Mouse (Mus musculus): ENCODE results near the gene Gm3448. TPM values are rescaled to one million over a fixed set of nuclear protein-coding genes. Genes with fewer than 3 reads are reported as not detected.
"Not testable (repeated sequence)": the region's sequence is repeated elsewhere in the genome, so short reads cannot be mapped to it uniquely, and the experiment has no call there.

The Gm3448 gene
- polyA plus RNA-seq, 1 experiment from 2014 or later = 5.6 TPM

- H3K4me3 ChIP-seq; H3K4me1 ChIP-seq; H3K27ac ChIP-seq; H3K27me3 ChIP-seq; H3K36me3 ChIP-seq (ENCODE audit: poor library complexity, severe bottlenecking); H3K4me2 ChIP-seq; H3K9me3 ChIP-seq (replicated peaks); H3K9ac ChIP-seq: not testable (repeated sequence)
- WGBS = no CpG with 5 or more reads among the region's 48 CpGs
- peak; percentile 93 for ATAC-seq
Observed at GRCm38 (mm10) chr17:15024502-15025193, 16.7 kb downstream of the Gm3448 start.

GRCm38 (mm10) chr17:15023878-15024492 lies 17.4 kb downstream of the Gm3448 start:
- ATAC-seq = peak; percentile 76
- WGBS = no CpG with 5 or more reads among the region's 97 CpGs
- H3K27ac ChIP-seq; H3K4me3 ChIP-seq; H3K4me2 ChIP-seq; H3K9me3 ChIP-seq (replicated peaks); H3K27me3 ChIP-seq; H3K36me3 ChIP-seq (ENCODE audit: poor library complexity, severe bottlenecking); H3K4me1 ChIP-seq; H3K9ac ChIP-seq: not testable (repeated sequence)

- H3K9me3 ChIP-seq (replicated peaks); ATAC-seq; H3K27me3 ChIP-seq; H3K4me1 ChIP-seq; H3K4me2 ChIP-seq; H3K9ac ChIP-seq; H3K27ac ChIP-seq; H3K4me3 ChIP-seq; H3K36me3 ChIP-seq (ENCODE audit: poor library complexity, severe bottlenecking): not testable (repeated sequence)
- 84% methylated on average over 3 of the region's 3 CpGs for WGBS
Observed at GRCm38 (mm10) chr17:15021503-15022220, 19.7 kb downstream of the Gm3448 start.

GRCm38 (mm10) chr17:15009706-15010413 lies 31.5 kb downstream of the Gm3448 start, which contains the start of gene Gm3435:
Gene Gm3435 (plus strand): TSS chr17:15010176.
- peak; percentile 99 for ATAC-seq
- not testable (repeated sequence) for H3K36me3 ChIP-seq (ENCODE audit: poor library complexity, severe bottlenecking); H3K4me1 ChIP-seq; H3K27me3 ChIP-seq; H3K9ac ChIP-seq; H3K27ac ChIP-seq; H3K4me3 ChIP-seq; H3K4me2 ChIP-seq; H3K9me3 ChIP-seq (replicated peaks)
- WGBS = no CpG with 5 or more reads among the region's 60 CpGs

- H3K36me3 ChIP-seq (ENCODE audit: poor library complexity, severe bottlenecking); H3K4me2 ChIP-seq; H3K27me3 ChIP-seq; H3K27ac ChIP-seq; H3K9me3 ChIP-seq (replicated peaks); ATAC-seq; H3K9ac ChIP-seq; H3K4me1 ChIP-seq; H3K4me3 ChIP-seq: not testable (repeated sequence)
- WGBS = no CpG with 5 or more reads among the region's 3 CpGs
Observed at GRCm38 (mm10) chr17:15009088-15009487, 32.2 kb downstream of the Gm3448 start.

GRCm38 (mm10) chr17:15000047-15000446 lies 41.3 kb downstream of the Gm3448 start:
- not testable (repeated sequence) for ATAC-seq, H3K4me3 ChIP-seq
- WGBS = no CpG with 5 or more reads among the region's 4 CpGs

GRCm38 (mm10) chr17:14994140-14994539 lies 47.2 kb downstream of the Gm3448 start:
- H3K4me2 ChIP-seq; H3K27ac ChIP-seq; H3K9ac ChIP-seq; H3K4me3 ChIP-seq; H3K4me1 ChIP-seq; ATAC-seq; H3K9me3 ChIP-seq (replicated peaks); H3K27me3 ChIP-seq; H3K36me3 ChIP-seq (ENCODE audit: poor library complexity, severe bottlenecking): not testable (repeated sequence)
- no CpG with 5 or more reads among the region's 5 CpGs for WGBS

More at GRCm38 (mm10) chr17:15000047-15000446, 41.3 kb downstream of the Gm3448 start:
- not testable (repeated sequence) for H3K27me3 ChIP-seq; H3K9ac ChIP-seq; H3K27ac ChIP-seq; H3K4me2 ChIP-seq; H3K36me3 ChIP-seq (ENCODE audit: poor library complexity, severe bottlenecking); H3K9me3 ChIP-seq (replicated peaks); H3K4me1 ChIP-seq

GRCm38 (mm10) chr17:14993139-14993832 lies 48.1 kb downstream of the Gm3448 start:
- not testable (repeated sequence) for H3K27me3 ChIP-seq; H3K27ac ChIP-seq; H3K4me1 ChIP-seq; H3K36me3 ChIP-seq (ENCODE audit: poor library complexity, severe bottlenecking); H3K4me3 ChIP-seq; H3K4me2 ChIP-seq; H3K9me3 ChIP-seq (replicated peaks); H3K9ac ChIP-seq
- no CpG with 5 or more reads among the region's 47 CpGs for WGBS
- ATAC-seq = peak; percentile 92

GRCm38 (mm10) chr17:14992522-14993138 lies 48.7 kb downstream of the Gm3448 start:
- not testable (repeated sequence) for H3K4me2 ChIP-seq; H3K9me3 ChIP-seq (replicated peaks); H3K27ac ChIP-seq; H3K4me1 ChIP-seq; H3K36me3 ChIP-seq (ENCODE audit: poor library complexity, severe bottlenecking); H3K27me3 ChIP-seq; H3K4me3 ChIP-seq; H3K9ac ChIP-seq
- WGBS = no CpG with 5 or more reads among the region's 98 CpGs
- ATAC-seq = peak; percentile 74

GRCm38 (mm10) chr17:14990116-14990702 lies 51.1 kb downstream of the Gm3448 start:
- H3K4me3 ChIP-seq; ATAC-seq; H3K9ac ChIP-seq; H3K4me2 ChIP-seq; H3K27me3 ChIP-seq; H3K27ac ChIP-seq; H3K36me3 ChIP-seq (ENCODE audit: poor library complexity, severe bottlenecking); H3K4me1 ChIP-seq; H3K9me3 ChIP-seq (replicated peaks): not testable (repeated sequence)
- 68% methylated on average over 4 of the region's 5 CpGs for WGBS

- H3K27ac ChIP-seq; H3K9me3 ChIP-seq (replicated peaks); H3K4me3 ChIP-seq; H3K36me3 ChIP-seq (ENCODE audit: poor library complexity, severe bottlenecking); H3K9ac ChIP-seq; H3K27me3 ChIP-seq; H3K4me1 ChIP-seq: not testable (repeated sequence)
- WGBS = no CpG with 5 or more reads among the region's 60 CpGs
- ATAC-seq = peak; percentile 99
- H3K4me2 ChIP-seq = peak within 1 kb of the TSS; percentile 30; the same call in 1 of the 2 replicates
Observed at GRCm38 (mm10) chr17:14978362-14979038, 62.8 kb downstream of the Gm3448 start, which contains the start of the genes 9030025P20Rik and Gm3417. Gene 9030025P20Rik (plus strand): TSS chr17:14978468. Gene Gm3417 (minus strand): TSS chr17:14978790.

All from forebrain, embryonic 13.5 days (tissue).